Mouse (Mus musculus) lung, postnatal 0 days (tissue): ENCODE measurements at regions not wholly inside any gene's neighbourhood (a gene's known extent, or its start where the extent isn't known, plus 50 kb on each side); places are given as distances from the start of the nearest gene placed in this dataset.

ENCODE experiments used
- ATAC-seq: fragments of 200-750 bp; cut with Nextera tagmentation; 2 replicates; pipeline ENCODE4 v1.8.0; 2017; ENCODE audit warnings: moderate library complexity
- DNase-seq: peaks from one replicate; pipeline ENCODE4 v3.0.0-alpha.2; 2016; ENCODE audit warnings: low spot score
- H3K27ac ChIP-seq: fragments of 300-500 bp; sonication (generic); 2 replicates; pipeline ENCODE4 v1.5.1; 2014; ENCODE audit warnings: antibody characterized with exemption, mild to moderate bottlenecking, low read length, mixed read lengths
- H3K27me3 ChIP-seq: fragments of 300-500 bp; sonication (generic); replicated peaks from 2 replicates; pipeline ENCODE4 v1.6.1; 2014; ENCODE audit warnings: low read length, mixed read lengths; ENCODE audit not compliant: insufficient read depth
- H3K36me3 ChIP-seq: fragments of 300-500 bp; sonication (generic); 2 replicates; pipeline ENCODE4 v1.6.1; 2014; ENCODE audit warnings: low read length, mixed read lengths; ENCODE audit not compliant: insufficient read depth
- H3K4me1 ChIP-seq: fragments of 300-500 bp; sonication (generic); 2 replicates; pipeline ENCODE4 v1.6.1; 2014; ENCODE audit warnings: antibody characterized with exemption, low read depth, low read length, mixed read lengths; ENCODE audit not compliant: insufficient read depth
- H3K4me2 ChIP-seq: fragments of 300-500 bp; sonication (generic); replicated peaks from 2 replicates; pipeline ENCODE4 v1.6.1; 2014; ENCODE audit warnings: low read depth, mild to moderate bottlenecking, low read length, moderate library complexity, mixed read lengths
- H3K4me3 ChIP-seq: fragments of 300-500 bp; sonication (generic); 2 replicates; pipeline ENCODE4 v1.5.1; 2014; ENCODE audit warnings: low read depth, low read length
- H3K9ac ChIP-seq: fragments of 300-500 bp; sonication (generic); replicated peaks from 2 replicates; pipeline ENCODE4 v1.6.1; 2014; ENCODE audit warnings: low read depth, mild to moderate bottlenecking
- H3K9me3 ChIP-seq: fragments of 300-500 bp; sonication (generic); 2 replicates; pipeline ENCODE4 v1.6.1; 2016; ENCODE audit warnings: low read length, mixed read lengths
- CTCF ChIP-seq: IDR thresholded peaks from 2 replicates; pipeline ENCODE4 v1.5.1; 2016; ENCODE audit warnings: antibody characterized with exemption, mild to moderate bottlenecking
- EP300 ChIP-seq: IDR thresholded peaks from 2 replicates; pipeline ENCODE4 v1.6.1; 2016; ENCODE audit warnings: antibody characterized with exemption, mild to moderate bottlenecking, control low read depth
- WGBS: fragments of 180-500 bp; shearing (Covaris S2); extraction: QIAGEN DNeasy Blood & Tissue Kit; methylation state at CpG from one replicate; pipeline ENCODE4 v1.1.7; 2014; 5-methylcytosine and 5-hydroxymethylcytosine counted together

GRCm38 (mm10) chr13:118849541-118849940 lies 179.9 kb downstream of the Fgf10 start:
- ATAC-seq (peak; percentile 26; the same call in 1 of the 2 replicates), DNase-seq (peak; percentile 69)
- Histone ChIP-seq H3K9ac (no peak overlapping the region), H3K9me3 (no peaks in the 10 kb centered on the region), H3K27ac (no peak overlapping the region), H3K4me2 (no peak overlapping the region), H3K27me3 (no peaks in the 10 kb centered on the region), H3K4me3 (no peak overlapping the region), H3K36me3 (no peaks in the 10 kb centered on the region), H3K4me1 (no peaks in the 10 kb centered on the region)
- TF ChIP-seq EP300, result no peak
- no peak for TF ChIP-seq CTCF
- WGBS, result 66% methylated on average over 5 of the region's 5 CpGs

- H3K36me3 ChIP-seq, result no peaks in the 10 kb centered on the region
- no peaks in the 10 kb centered on the region for H3K4me1 ChIP-seq
- DNase-seq (no peak), ATAC-seq (no peak)
- H3K9ac ChIP-seq, result no peak overlapping the region
- H3K4me3 ChIP-seq, result no peak overlapping the region
- H3K27ac ChIP-seq, result no peak overlapping the region
- no peaks in the 10 kb centered on the region for H3K9me3 ChIP-seq
- H3K4me2 ChIP-seq, result no peak overlapping the region
- TF ChIP-seq CTCF (no peak), EP300 (no peak)
- no peaks in the 10 kb centered on the region for H3K27me3 ChIP-seq
- WGBS, result 82% methylated on average over 8 of the region's 8 CpGs
These were observed 181.1 kb downstream of the Fgf10 start for GRCm38 (mm10) chr13:118850708-118851107.

- no peak overlapping the region for H3K27ac ChIP-seq
- H3K4me1 ChIP-seq, result no peaks in the 10 kb centered on the region
- H3K4me2 ChIP-seq, result no peak overlapping the region
- 77% methylated on average over 9 of the region's 9 CpGs for WGBS
- no peaks in the 10 kb centered on the region for H3K36me3 ChIP-seq
- no peak for TF ChIP-seq CTCF
- no peak for TF ChIP-seq EP300
- DNase-seq, result no peak
- H3K4me3 ChIP-seq, result no peak overlapping the region
- ATAC-seq, result no peak
- H3K9me3 ChIP-seq, result no peaks in the 10 kb centered on the region
- H3K9ac ChIP-seq, result no peak overlapping the region
- H3K27me3 ChIP-seq, result no peaks in the 10 kb centered on the region
These were observed 216.8 kb downstream of the Fgf10 start for GRCm38 (mm10) chr13:118886339-118886810.

GRCm38 (mm10) chr13:118895079-118895478 lies 225.5 kb downstream of the Fgf10 start:
- no peaks in the 10 kb centered on the region for H3K9me3 ChIP-seq
- H3K4me2 ChIP-seq, result no peak overlapping the region
- DNase-seq (no peak), ATAC-seq (no peak)
- no peaks in the 10 kb centered on the region for H3K27me3 ChIP-seq
- no peak overlapping the region for H3K27ac ChIP-seq
- no peaks in the 10 kb centered on the region for H3K36me3 ChIP-seq
- H3K4me3 ChIP-seq, result no peak overlapping the region
- no peaks in the 10 kb centered on the region for H3K4me1 ChIP-seq
- TF ChIP-seq EP300 (no peak), CTCF (no peak)
- 92% methylated on average over 4 of the region's 4 CpGs for WGBS
- H3K9ac ChIP-seq, result no peak overlapping the region

- no peak overlapping the region for H3K9ac ChIP-seq
- ATAC-seq (no peak), DNase-seq (no peak)
- no peak overlapping the region for H3K27ac ChIP-seq
- H3K27me3 ChIP-seq, result no peaks in the 10 kb centered on the region
- no peaks in the 10 kb centered on the region for H3K36me3 ChIP-seq
- H3K4me1 ChIP-seq, result no peaks in the 10 kb centered on the region
- whole genome bisulfite sequencing, result 87% methylated on average over 2 of the region's 2 CpGs
- H3K4me3 ChIP-seq, result no peak overlapping the region
- no peak overlapping the region for H3K4me2 ChIP-seq
- H3K9me3 ChIP-seq, result no peaks in the 10 kb centered on the region
- TF ChIP-seq CTCF, result no peak
- no peak for TF ChIP-seq EP300
These were observed 232.4 kb downstream of the Fgf10 start for GRCm38 (mm10) chr13:118901950-118902349.

GRCm38 (mm10) chr13:118910351-118910750 lies 240.8 kb downstream of the Fgf10 start:
- no peak overlapping the region for H3K4me3 ChIP-seq
- TF ChIP-seq EP300 (no peak), CTCF (no peak)
- H3K9me3 ChIP-seq, result no peaks in the 10 kb centered on the region
- H3K4me1 ChIP-seq, result no peaks in the 10 kb centered on the region
- ATAC-seq (no peak), DNase-seq (no peak)
- H3K27me3 ChIP-seq, result no peaks in the 10 kb centered on the region
- no peak overlapping the region for H3K9ac ChIP-seq
- no peaks in the 10 kb centered on the region for H3K36me3 ChIP-seq
- H3K27ac ChIP-seq, result no peak overlapping the region
- no peak overlapping the region for H3K4me2 ChIP-seq
- WGBS, result 78% methylated on average over 2 of the region's 2 CpGs

- Histone ChIP-seq H3K27ac (no peak overlapping the region), H3K36me3 (no peaks in the 10 kb centered on the region), H3K4me3 (no peak overlapping the region), H3K4me2 (no peak overlapping the region), H3K4me1 (no peaks in the 10 kb centered on the region), H3K9ac (no peak overlapping the region), H3K9me3 (no peaks in the 10 kb centered on the region), H3K27me3 (no peaks in the 10 kb centered on the region)
- no peak for ATAC-seq
- WGBS, result 65% methylated on average over 3 of the region's 3 CpGs
- no peak for DNase-seq
- TF ChIP-seq CTCF (no peak), EP300 (no peak)
These were observed 271.2 kb downstream of the Fgf10 start for GRCm38 (mm10) chr13:118940786-118941185.
